Mouse (Mus musculus) testis, adult 2 months (tissue): ENCODE measurements around the gene Nrxn1. TPM values are rescaled to one million over a fixed set of nuclear protein-coding genes. Genes with fewer than 3 reads are reported as not detected.

Source experiments
- H3K27ac ChIP-seq: fragments of 200-500 bp; 2 replicates; pipeline ENCODE4 v1.5.1; 2012; ENCODE audit warnings: low read depth, low read length; ENCODE audit not compliant: control insufficient read depth, insufficient read depth
- H3K27me3 ChIP-seq: fragments of 200-500 bp; 2 replicates; pipeline ENCODE4 v1.6.1; 2012; ENCODE audit warnings: mild to moderate bottlenecking, low read length, moderate library complexity; ENCODE audit not compliant: control insufficient read depth, insufficient read depth
- H3K36me3 ChIP-seq: fragments of 200-500 bp; 2 replicates; pipeline ENCODE4 v1.6.1; 2012; ENCODE audit warnings: mild to moderate bottlenecking, low read length; ENCODE audit not compliant: control insufficient read depth, insufficient read depth
- H3K4me1 ChIP-seq: fragments of 200-500 bp; 2 replicates; pipeline ENCODE4 v1.6.1; 2012; ENCODE audit warnings: low read length; ENCODE audit not compliant: control insufficient read depth, insufficient read depth
- H3K4me3 ChIP-seq: fragments of 200-500 bp; 2 replicates; pipeline ENCODE4 v1.5.1; 2012; ENCODE audit warnings: low read depth, mild to moderate bottlenecking, low read length, moderate library complexity, mixed read lengths; ENCODE audit not compliant: control insufficient read depth
- CTCF ChIP-seq: fragments of 200-500 bp; IDR thresholded peaks from 2 replicates; pipeline ENCODE4 v1.5.1; 2012; ENCODE audit warnings: low read depth, mild to moderate bottlenecking, inconsistent platforms, low read length, moderate library complexity; ENCODE audit not compliant: control insufficient read depth, insufficient read depth, insufficient replicate concordance
- POLR2A ChIP-seq: fragments of 200-500 bp; IDR thresholded peaks from 2 replicates; pipeline ENCODE4 v1.6.1; 2012; ENCODE audit warnings: low read depth, mild to moderate bottlenecking, inconsistent platforms, low read length, moderate library complexity; ENCODE audit not compliant: control insufficient read depth
- polyA plus RNA-seq: library from polyadenylated mRNA; depleted of rRNA; stranded (reverse); fragments of >200 nt; gene quantifications from 2 replicates; pipeline ENCODE4 v1.2.3, GENCODE M21; 2012

Gene Nrxn1
- polyA plus RNA-seq, 1 experiment: 3.1 TPM

DNA sequence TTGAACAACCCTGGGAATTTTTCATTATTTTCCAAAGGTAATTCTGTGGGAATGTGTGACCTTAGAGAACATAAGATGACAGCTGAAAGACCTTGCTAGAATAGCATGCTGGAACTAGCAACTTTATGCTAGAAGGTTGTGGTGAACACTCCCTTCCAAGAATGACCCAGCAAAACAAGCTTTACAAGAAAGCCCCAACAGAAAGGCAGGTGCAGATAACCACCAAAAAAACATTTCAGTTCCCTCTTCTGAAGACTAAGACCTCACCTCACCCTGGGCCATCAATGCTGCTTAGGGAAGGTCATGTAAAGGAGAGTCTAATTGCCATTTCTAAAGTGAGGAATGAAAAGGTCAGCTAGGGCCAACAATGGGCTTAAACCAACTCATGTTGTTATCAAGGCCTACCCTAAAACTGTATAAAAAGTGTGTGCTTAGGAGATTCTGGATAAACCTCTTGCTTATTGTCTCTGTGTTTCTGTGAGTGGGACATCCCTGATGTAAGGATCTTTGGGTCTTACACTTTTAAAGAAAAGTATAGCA is 249.7 kb downstream of the Nrxn1 start:
- Histone ChIP-seq H3K27ac (no peak overlapping the region), H3K4me1 (no peaks in the 10 kb centered on the region), H3K4me3 (no peak overlapping the region), H3K27me3 (no peaks in the 10 kb centered on the region), H3K36me3 (no peaks in the 10 kb centered on the region)
- TF ChIP-seq CTCF (no peak), POLR2A (no peak)

DNA sequence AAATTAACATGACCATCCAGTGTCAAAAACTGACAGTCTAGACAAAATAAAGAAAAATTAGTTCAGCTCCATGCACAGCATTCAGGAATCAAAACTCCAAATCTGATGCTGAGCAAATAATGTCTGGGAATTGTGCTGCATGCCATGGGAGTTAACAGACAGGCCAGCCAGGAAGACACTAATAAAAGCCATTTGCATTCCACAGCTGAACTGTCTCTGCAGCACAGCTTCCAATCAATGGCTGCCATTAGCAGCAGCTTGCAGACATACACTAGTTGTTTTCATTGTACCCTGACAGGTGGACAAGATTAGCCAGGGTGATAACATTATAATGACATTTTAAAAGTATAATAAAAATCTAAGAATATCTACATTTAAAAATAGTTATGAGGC is 255.9 kb downstream of the Nrxn1 start:
- TF ChIP-seq POLR2A (no peak), CTCF (no peak)
- Histone ChIP-seq H3K4me3 (no peak overlapping the region), H3K36me3 (no peaks in the 10 kb centered on the region), H3K27ac (no peak overlapping the region), H3K27me3 (no peaks in the 10 kb centered on the region), H3K4me1 (no peaks in the 10 kb centered on the region)

DNA sequence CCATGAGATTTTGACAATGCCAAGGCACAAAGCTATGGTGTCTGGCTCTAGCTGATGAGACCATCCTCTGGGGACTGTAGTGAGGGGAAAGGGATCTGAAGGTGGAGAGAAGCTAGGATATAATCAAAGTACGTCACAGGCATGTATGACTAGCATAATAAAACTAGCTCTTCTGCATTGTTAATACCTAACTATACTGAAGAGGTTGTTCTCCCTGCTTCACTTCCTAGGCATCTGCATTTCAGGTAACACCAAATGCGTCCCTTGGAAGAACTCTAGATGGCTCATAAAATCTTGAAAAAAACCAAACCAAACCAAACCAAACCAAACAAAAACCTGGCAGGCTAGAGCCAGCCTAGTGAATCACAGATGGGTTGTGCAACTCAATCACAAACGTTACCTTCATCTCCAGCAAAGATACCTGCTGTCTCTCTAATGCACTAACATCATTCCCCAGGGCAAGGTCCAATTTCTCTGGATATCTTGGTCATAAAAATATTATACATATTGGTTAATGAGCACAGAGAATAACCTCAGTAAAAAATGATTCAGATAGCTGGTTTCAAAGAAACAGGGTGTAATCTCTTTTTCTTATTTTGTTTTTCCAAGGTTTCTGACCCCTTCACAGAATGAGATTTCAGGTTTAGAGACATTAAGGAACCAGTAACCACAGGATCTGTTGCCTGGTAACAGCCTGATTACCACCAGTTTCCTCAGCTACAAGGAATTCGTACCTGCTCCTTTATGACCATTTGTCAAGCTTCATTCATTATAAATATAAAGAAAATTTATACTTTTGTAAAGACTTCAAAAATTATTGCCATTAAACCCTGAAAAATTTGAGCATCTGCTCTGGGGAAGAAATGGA is 256.5 kb downstream of the Nrxn1 start:
- no peaks in the 10 kb centered on the region for H3K27me3 ChIP-seq
- no peak overlapping the region for H3K4me3 ChIP-seq
- H3K36me3 ChIP-seq: no peaks in the 10 kb centered on the region
- no peaks in the 10 kb centered on the region for H3K4me1 ChIP-seq
- no peak for TF ChIP-seq POLR2A
- TF ChIP-seq CTCF: no peak
- H3K27ac ChIP-seq: no peak overlapping the region

DNA sequence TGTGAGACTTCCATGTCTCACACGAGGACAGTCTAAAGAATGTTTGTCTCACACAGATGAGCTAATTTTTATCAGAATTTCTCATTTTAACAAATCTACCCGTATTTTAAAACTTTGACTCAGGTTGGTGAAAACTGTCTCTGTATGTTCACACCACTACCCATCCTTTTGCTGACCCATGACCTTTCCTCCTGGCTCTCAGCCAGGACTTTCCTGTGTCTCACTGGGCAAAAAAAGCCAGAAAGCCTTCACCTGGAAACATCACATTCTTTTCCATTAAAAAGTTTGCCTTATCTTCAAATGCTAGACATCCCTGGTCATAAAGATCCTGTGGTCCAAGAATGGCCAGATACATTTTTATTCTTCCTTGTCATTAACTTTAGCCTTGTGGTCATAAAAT is 274.5 kb downstream of the Nrxn1 start:
- TF ChIP-seq CTCF: no peak
- TF ChIP-seq POLR2A: no peak
- Histone ChIP-seq H3K27me3 (no peaks in the 10 kb centered on the region), H3K27ac (no peak overlapping the region), H3K4me1 (no peaks in the 10 kb centered on the region), H3K36me3 (no peaks in the 10 kb centered on the region), H3K4me3 (no peak overlapping the region)

DNA sequence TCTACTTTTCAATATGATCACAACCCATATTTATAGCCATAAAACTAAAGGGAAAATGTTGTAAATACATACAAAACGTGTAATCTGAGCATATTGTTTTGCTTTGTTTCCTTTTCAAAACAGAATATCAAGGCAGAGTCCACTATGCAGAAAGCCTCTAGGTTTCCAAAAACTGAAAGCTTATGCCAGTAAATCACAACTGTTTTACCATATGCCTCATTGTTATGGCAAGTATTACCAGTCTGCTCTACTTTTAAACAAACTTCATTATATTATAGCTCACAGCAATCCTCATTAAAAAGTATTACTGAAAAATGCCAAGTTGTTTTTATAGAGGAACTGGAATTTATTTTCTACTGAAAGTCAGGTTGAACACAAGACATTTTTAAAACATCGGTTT is 275.0 kb downstream of the Nrxn1 start:
- Histone ChIP-seq H3K27ac (no peak overlapping the region), H3K4me1 (no peaks in the 10 kb centered on the region), H3K36me3 (no peaks in the 10 kb centered on the region), H3K4me3 (no peak overlapping the region), H3K27me3 (no peaks in the 10 kb centered on the region)
- no peak for TF ChIP-seq CTCF
- no peak for TF ChIP-seq POLR2A

DNA sequence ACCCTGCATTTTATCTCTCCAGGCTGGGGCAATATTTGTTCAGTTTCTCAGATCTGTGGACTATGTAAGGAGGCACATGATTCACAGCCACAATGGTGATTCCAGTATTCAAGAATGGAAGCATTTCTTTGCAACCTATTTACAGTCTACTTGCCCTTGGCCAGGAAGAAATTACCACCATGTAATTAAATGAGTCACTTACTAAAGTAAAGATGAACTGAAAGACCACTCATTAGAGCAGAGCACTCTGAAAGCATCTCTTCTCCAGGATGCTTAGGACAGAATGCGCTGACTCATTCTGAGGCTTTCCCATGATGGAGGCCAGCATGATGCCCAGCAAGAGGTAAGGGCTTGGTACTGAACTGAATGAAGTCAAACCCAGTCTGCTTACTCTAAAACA is 277.6 kb downstream of the Nrxn1 start:
- no peaks in the 10 kb centered on the region for H3K4me1 ChIP-seq
- no peak overlapping the region for H3K4me3 ChIP-seq
- H3K27me3 ChIP-seq: no peaks in the 10 kb centered on the region
- H3K36me3 ChIP-seq: no peaks in the 10 kb centered on the region
- TF ChIP-seq CTCF (no peak), POLR2A (no peak)
- H3K27ac ChIP-seq: no peak overlapping the region

DNA sequence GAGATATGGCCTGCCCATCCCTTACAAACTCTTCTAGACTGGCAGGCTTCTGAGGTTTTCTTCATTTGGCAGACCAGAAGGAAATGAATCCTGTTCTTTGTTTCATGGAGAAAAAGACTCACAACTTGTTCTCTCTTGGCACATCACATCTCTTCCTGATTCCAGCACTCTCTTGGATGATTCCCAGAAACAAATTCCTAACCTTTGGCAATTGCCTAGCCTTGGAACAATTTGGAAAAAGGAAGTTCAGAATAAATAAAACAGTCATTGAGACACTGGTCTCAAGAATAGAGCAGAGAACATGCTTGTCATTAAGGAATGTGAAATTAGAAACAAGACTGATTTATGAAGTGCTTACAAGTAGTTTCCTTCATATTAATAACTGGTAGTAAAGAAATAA is 279.1 kb downstream of the Nrxn1 start:
- H3K27ac ChIP-seq: no peak overlapping the region
- H3K36me3 ChIP-seq: no peaks in the 10 kb centered on the region
- no peaks in the 10 kb centered on the region for H3K27me3 ChIP-seq
- no peak overlapping the region for H3K4me3 ChIP-seq
- no peaks in the 10 kb centered on the region for H3K4me1 ChIP-seq
- TF ChIP-seq CTCF (no peak), POLR2A (no peak)
